Mouse (Mus musculus) forebrain, embryonic 11.5 days (tissue): ENCODE measurements at regions not wholly inside any gene's neighbourhood (a gene's known extent, or its start where the extent isn't known, plus 50 kb on each side); places are given as distances from the start of the nearest gene placed in this dataset.
A peak's percentile ranks its signal among the peaks of the same experiment; 100 is the strongest.

ENCODE experiments used
- ATAC-seq: fragments of 200-750 bp; cut with Nextera tagmentation; replicated peaks from 2 replicates; pipeline ENCODE4 v1.8.0; 2017; ENCODE audit warnings: moderate TSS enrichment; ENCODE audit not compliant: low FRiP score
- DNase-seq: peaks from one replicate; pipeline ENCODE4 v3.0.0-alpha.2; 2017; ENCODE audit warnings: low spot score
- H3K27ac ChIP-seq: fragments of 300-500 bp; sonication (generic); 2 replicates; pipeline ENCODE4 v1.5.1; 2014; ENCODE audit warnings: low read depth, low read length
- H3K27me3 ChIP-seq: fragments of 300-500 bp; sonication (generic); 2 replicates; pipeline ENCODE4 v1.6.1; 2014; ENCODE audit warnings: mild to moderate bottlenecking, low read length, mixed read lengths; ENCODE audit not compliant: control insufficient read depth, insufficient read depth
- H3K36me3 ChIP-seq: fragments of 300-500 bp; sonication (generic); 2 replicates; pipeline ENCODE4 v1.6.1; 2014; ENCODE audit warnings: mild to moderate bottlenecking, low read length, moderate library complexity, mixed read lengths; ENCODE audit not compliant: control insufficient read depth, insufficient read depth
- H3K4me1 ChIP-seq: fragments of 300-500 bp; sonication (generic); replicated peaks from 2 replicates; pipeline ENCODE4 v1.6.1; 2014; ENCODE audit warnings: low read length, mixed read lengths; ENCODE audit not compliant: control insufficient read depth, insufficient read depth
- H3K4me2 ChIP-seq: fragments of 300-500 bp; sonication (generic); 2 replicates; pipeline ENCODE4 v1.6.1; 2014; ENCODE audit warnings: low read depth, mild to moderate bottlenecking, low read length, moderate library complexity, mixed read lengths; ENCODE audit not compliant: severe bottlenecking
- H3K4me3 ChIP-seq: fragments of 300-500 bp; sonication (generic); 2 replicates; pipeline ENCODE4 v1.5.1; 2014; ENCODE audit warnings: low read depth, low read length
- H3K9ac ChIP-seq: fragments of 300-500 bp; sonication (generic); 2 replicates; pipeline ENCODE4 v1.6.1; 2014; ENCODE audit warnings: low read length
- H3K9me3 ChIP-seq: fragments of 300-500 bp; sonication (generic); 2 replicates; pipeline ENCODE4 v1.6.1; 2016; ENCODE audit warnings: low read length, mixed read lengths; ENCODE audit not compliant: control insufficient read depth
- WGBS: fragments of 180-500 bp; shearing (Covaris S2); extraction: QIAGEN DNeasy Blood & Tissue Kit; methylation state at CpG from one replicate; pipeline ENCODE4 v1.1.7; 2014; 5-methylcytosine and 5-hydroxymethylcytosine counted together

GRCm38 (mm10) chr9:5201779-5202178, 96.5 kb upstream of the Casp1 start:
- H3K27me3 ChIP-seq, result no peaks in the 10 kb centered on the region

More at GRCm38 (mm10) chr9:5201779-5202178, 96.5 kb upstream of the Casp1 start:
- DNase-seq (no peak), ATAC-seq (peak; percentile 51; the same call in 1 of the 2 replicates)
- Histone ChIP-seq H3K4me1 (no peaks in the 10 kb centered on the region), H3K4me2 (no peak overlapping the region), H3K36me3 (no peaks in the 10 kb centered on the region), H3K9me3 (no peaks in the 10 kb centered on the region), H3K27ac (no peak overlapping the region), H3K9ac (no peak overlapping the region), H3K4me3 (no peak overlapping the region)
- WGBS, result 37% methylated on average over 9 of the region's 10 CpGs
